Mouse (Mus musculus): Measurements from ENCODE around the gene Sesn2.

The Sesn2 gene

GRCm38 (mm10) chr4:132474631-132475030, 35.7 kb downstream of the Sesn2 start:
- CTCF ChIA-PET, result no interaction called here
- POLR2A ChIA-PET, result interaction anchor here in 2 of 4 experiments (0.9 to 1.6 kb wide), 6 partner anchors 15 to 96 kb away, joined by 3 to 4 read pairs (median 3); partner anchors contain the start of gene Atpif1 (in 1 of the 2)

- CTCF ChIA-PET, result no interaction called here
- POLR2A ChIA-PET, result interaction anchor here in 2 of 4 experiments (1.0 to 2.7 kb wide), 8 partner anchors 10 to 120 kb away, joined by 3 to 21 read pairs (median 5); partner anchors contain the start of genes Med18 (in 1 of the 2) and Rcc1 (in 1 of the 2)
Observed at GRCm38 (mm10) chr4:132473411-132473810, 36.9 kb downstream of the Sesn2 start.

- ChIA-PET CTCF (interaction anchor here in 2 of 4 experiments (0.6 to 2.3 kb wide), 2 partner anchors 15 to 58 kb away, joined by 3 to 5 read pairs; no protein-coding TSS in a partner anchor), POLR2A (interaction anchor here in 3 of 4 experiments (1.1 to 3.1 kb wide), 11 partner anchors 10 to 45 kb away, joined by 3 to 13 read pairs (median 6); partner anchors contain the start of gene Sesn2 (in 2 of the 3))
Observed at GRCm38 (mm10) chr4:132469873-132470272, 40.4 kb downstream of the Sesn2 start.

- CTCF ChIA-PET, result interaction anchor here in 3 of 4 experiments (0.7 to 2.6 kb wide), 9 partner anchors 45 to 537 kb away, joined by 3 to 13 read pairs (median 3); no protein-coding TSS in a partner anchor
- POLR2A ChIA-PET, result interaction anchor here (0.5 to 8.1 kb wide), 34 partner anchors 8 to 1129 kb away, joined by 3 to 93 read pairs (median 4); partner anchors contain the start of genes Sesn2 (in 2 of the 4), Atpif1 (in 1 of the 4) and Rpa2 (in 1 of the 4)
Observed at GRCm38 (mm10) chr4:132464255-132464613, 46.1 kb downstream of the Sesn2 start.

GRCm38 (mm10) chr4:132463430-132464254, 46.7 kb downstream of the Sesn2 start, which contains the start of gene Med18:
Gene Med18 (minus strand): TSS chr4:132463921.
- ChIA-PET POLR2A (interaction anchor here (0.5 to 8.1 kb wide), 44 partner anchors 9 to 1128 kb away, joined by 3 to 93 read pairs (median 4); partner anchors contain the start of genes Atpif1 (in 2 of the 4), Sesn2 (in 2 of the 4), Rpa2 (in 1 of the 4) and Taf12 (in 1 of the 4)), CTCF (interaction anchor here in 3 of 4 experiments (0.6 to 2.6 kb wide), 11 partner anchors 46 to 538 kb away, joined by 3 to 13 read pairs (median 3); no protein-coding TSS in a partner anchor)

GRCm38 (mm10) chr4:132462836-132463235, 47.5 kb downstream of the Sesn2 start:
- ChIA-PET CTCF (interaction anchor here in 2 of 4 experiments (1.4 kb wide), 2 partner anchors 47 to 50 kb away, joined by 9 read pairs; no protein-coding TSS in a partner anchor), POLR2A (interaction anchor here in 3 of 4 experiments (0.6 to 8.1 kb wide), 23 partner anchors 10 to 305 kb away, joined by 3 to 93 read pairs (median 5); partner anchors contain the start of genes Sesn2 (in 2 of the 3), Atpif1 (in 1 of the 3) and Rpa2 (in 1 of the 3))

GRCm38 (mm10) chr4:132460225-132460624, 50.1 kb downstream of the Sesn2 start:
- CTCF ChIA-PET, result interaction anchor here in 1 of 4 experiments (1.1 kb wide), 1 partner anchor 55 kb away, joined by 5 read pairs; no protein-coding TSS in a partner anchor
- POLR2A ChIA-PET, result interaction anchor here in 3 of 4 experiments (0.5 to 8.1 kb wide), 19 partner anchors 8 to 278 kb away, joined by 3 to 93 read pairs (median 3); partner anchors contain the start of genes Atpif1 (in 1 of the 3), Sesn2 (in 1 of the 3), Trnau1ap (in 1 of the 3) and Xkr8 (in 1 of the 3)

GRCm38 (mm10) chr4:132455561-132455960, 54.7 kb downstream of the Sesn2 start:
- ChIA-PET POLR2A (interaction anchor here in 3 of 4 experiments (1.0 to 4.3 kb wide), 5 partner anchors 55 to 59 kb away, joined by 3 to 21 read pairs (median 5); partner anchors contain the start of gene Sesn2 (in 2 of the 3)), CTCF (interaction anchor here in 1 of 4 experiments (0.8 kb wide), 1 partner anchor 58 kb away, joined by 4 read pairs; no protein-coding TSS in a partner anchor)

- POLR2A ChIA-PET, result interaction anchor here in 3 of 4 experiments (1.0 to 4.3 kb wide), 4 partner anchors 55 to 60 kb away, joined by 3 to 21 read pairs (median 4); partner anchors contain the start of gene Sesn2 (in 2 of the 3)
- CTCF ChIA-PET, result interaction anchor here in 1 of 4 experiments (0.8 kb wide), 1 partner anchor 58 kb away, joined by 4 read pairs; no protein-coding TSS in a partner anchor
Observed at GRCm38 (mm10) chr4:132455146-132455545, 55.2 kb downstream of the Sesn2 start.

- ChIA-PET CTCF (interaction anchor here in 1 of 4 experiments (1.0 kb wide), 1 partner anchor 61 kb away, joined by 3 read pairs; no protein-coding TSS in a partner anchor), POLR2A (interaction anchor here in 2 of 4 experiments (1.5 to 4.3 kb wide), 2 partner anchors 56 to 60 kb away, joined by 5 to 21 read pairs; partner anchors contain the start of gene Sesn2 (in 1 of the 2))
Observed at GRCm38 (mm10) chr4:132454216-132454615, 56.1 kb downstream of the Sesn2 start.

GRCm38 (mm10) chr4:132449778-132450177, 60.5 kb downstream of the Sesn2 start:
- ChIA-PET POLR2A (interaction anchor here in 2 of 4 experiments (0.8 to 2.6 kb wide), 4 partner anchors 60 to 140 kb away, joined by 3 to 11 read pairs (median 4); partner anchors contain the start of gene Sesn2 (in 1 of the 2)), CTCF (no interaction called here)

GRCm38 (mm10) chr4:132446105-132446504, 64.2 kb downstream of the Sesn2 start:
- ChIA-PET POLR2A (interaction anchor here in 2 of 4 experiments (1.0 to 2.7 kb wide), 4 partner anchors 10 to 176 kb away, joined by 3 to 13 read pairs (median 4); no protein-coding TSS in a partner anchor), CTCF (interaction anchor here in 1 of 4 experiments (0.6 kb wide), 1 partner anchor 281 kb away, joined by 4 read pairs; no protein-coding TSS in a partner anchor)

GRCm38 (mm10) chr4:132444516-132444915, 65.8 kb downstream of the Sesn2 start:
- CTCF ChIA-PET, result no interaction called here
- POLR2A ChIA-PET, result interaction anchor here in 1 of 4 experiments (2.6 kb wide), 1 partner anchor 8 kb away, joined by 11 read pairs; no protein-coding TSS in a partner anchor

Data from embryonic stem cell, embryonic (primary cell).